Mouse (Mus musculus): ENCODE results near the gene 1700016H13Rik. TPM values are rescaled to one million over a fixed set of nuclear protein-coding genes. Genes with fewer than 3 reads are reported as not detected.

Gene 1700016H13Rik
- polyA plus RNA-seq, 1 experiment from 2014 or later = not detected

Other genes starting within 250 kb of the 1700016H13Rik start
- gene Ptpn13, start 230.8 kb downstream of the 1700016H13Rik start, polyA plus RNA-seq (2016; fragmentation: Nextera tagmentation; extraction: Ambion mirVana) = 3.6 and 4.6 TPM in 2 replicates
- not detected in 2 replicates for gene Slc10a6, start 26.6 kb downstream of the 1700016H13Rik start, polyA plus RNA-seq (2016; fragmentation: Nextera tagmentation; extraction: Ambion mirVana)
- 17.0 and 19.5 TPM in 2 replicates for gene Aff1, start 36.4 kb upstream of the 1700016H13Rik start, polyA plus RNA-seq (2016; fragmentation: Nextera tagmentation; extraction: Ambion mirVana)